Comparison of ENCODE assay signal across 8 mouse cellular contexts in genomic region chr2:115859371-115860140, GRCm38 (mm10).
DNase-seq lines count a peak whose midpoint lies in the region; ATAC-seq and TF ChIP-seq lines count a peak whose summit lies in the region.

No protein-coding gene starts in this region.

- peak overlapping the region; percentile 40 for H3K4me2 ChIP-seq in limb, embryonic 11.5 days (ENCODE audit: low read depth, severe bottlenecking)

- no peak for TF ChIP-seq POLR2A in olfactory bulb, adult 2 months (IDR thresholded peaks at IDR 0.05; ENCODE audit: insufficient read depth, low read depth, low read length)

- peaks cover 3% of the 10 kb centered on the region; the same call in 1 of the 2 replicates for H3K4me1 ChIP-seq in brown adipose tissue, adult 24 weeks (ENCODE audit: control insufficient read depth, insufficient read depth, insufficient read length, low read length)
- H3K4me1 ChIP-seq in limb, embryonic 11.5 days (ENCODE audit: control insufficient read depth, insufficient read depth, low read length) = peaks cover 17% of the 10 kb centered on the region; the same call in 1 of the 2 replicates
- H3K4me1 ChIP-seq in olfactory bulb, adult 2 months (ENCODE audit: control insufficient read depth, insufficient read depth, low read length) = peaks cover 28% of the 10 kb centered on the region

- H3K9me3 ChIP-seq in limb, embryonic 11.5 days (ENCODE audit: control insufficient read depth, low read length) = no peaks in the 10 kb centered on the region

- no peak for TF ChIP-seq CTCF in olfactory bulb, adult 2 months (IDR thresholded peaks at IDR 0.05; ENCODE audit: insufficient read depth, low read depth, low read length)

- WGBS in limb, embryonic 11.5 days = 0% methylated on average over 27 of the region's 27 CpGs
- WGBS in olfactory bulb, adult 2 months = 7% methylated on average over 27 of the region's 27 CpGs

- ATAC-seq in limb, embryonic 11.5 days (ENCODE audit: insufficient number of reproducible peaks, low FRiP score, low TSS enrichment, low read depth) = peak; percentile 64; the same call in 1 of the 2 replicates

- H3K9ac ChIP-seq in limb, embryonic 11.5 days (ENCODE audit: low read length) = no peak overlapping the region

- intact Hi-C loops in left cerebral cortex, postnatal 25 days (cut with DNase I) = loop anchor here (5.0 to 10.0 kb wide), 5 partner anchors 245 to 1595 kb away; no protein-coding TSS in a partner anchor

- H3K27ac ChIP-seq in brown adipose tissue, adult 24 weeks (replicated peaks; ENCODE audit: low read depth, low read length) = no peak overlapping the region
- no peak overlapping the region for H3K27ac ChIP-seq in limb, embryonic 11.5 days (replicated peaks; ENCODE audit: low read depth, low read length)
- H3K27ac ChIP-seq in olfactory bulb, adult 2 months (ENCODE audit: insufficient read depth, low read depth, low read length) = peak overlapping the region; percentile 99

- no peaks in the 10 kb centered on the region for H3K36me3 ChIP-seq in limb, embryonic 11.5 days (ENCODE audit: control insufficient read depth, insufficient read depth, low read length)

- DNase-seq in left cerebral cortex, postnatal 25 days (ENCODE audit: low spot score in 2 of 2) = peak; percentile 4 to 11
- DNase-seq in left cerebral cortex, adult 18-20 months (ENCODE audit: low spot score in 2 of 2) = no peak
- DNase-seq in heart, postnatal 4 days = peak; percentile 45
- DNase-seq in limb, embryonic 11.5 days (ENCODE audit: low spot score) = peak; percentile 83
- DNase-seq in frontal cortex, postnatal 10 days (ENCODE audit: low spot score in 2 of 2) = no peak
- DNase-seq in frontal cortex, postnatal 14 days (ENCODE audit: low spot score in 2 of 2) = no peak

- peaks cover 27% of the 10 kb centered on the region for H3K27me3 ChIP-seq in limb, embryonic 11.5 days (ENCODE audit: control insufficient read depth, insufficient read depth, low read length)

- H3K4me3 ChIP-seq in brown adipose tissue, adult 24 weeks (ENCODE audit: insufficient read depth, low read depth, low read length) = peak overlapping the region; percentile 43; the same call in 1 of the 2 replicates
- H3K4me3 ChIP-seq in limb, embryonic 11.5 days (ENCODE audit: low read depth, low read length) = peak overlapping the region; percentile 23; the same call in 1 of the 2 replicates
- no peak overlapping the region for H3K4me3 ChIP-seq in olfactory bulb, adult 2 months (ENCODE audit: insufficient read depth, low read depth, low read length)

Comparison
In these comparisons a context has a peak if more than half of its experiments do, and no peak if none do; other contexts are left out.
1. DNase-seq: peak in left cerebral cortex, postnatal 25 days (2 of 2), heart, postnatal 4 days (single experiment) and limb, embryonic 11.5 days (single experiment); none in left cerebral cortex, adult 18-20 months (0 of 2), frontal cortex, postnatal 10 days (0 of 2) and frontal cortex, postnatal 14 days (0 of 2).